Mouse (Mus musculus): Measurements from ENCODE around the gene Mybpc2. TPM values are rescaled to one million over a fixed set of nuclear protein-coding genes. Genes with fewer than 3 reads are reported as not detected.

Mybpc2 gene
- total and polyA plus RNA-seq, 2 experiments from 2014 or later, result 0.25 to 0.47 TPM

GRCm38 (mm10) chr7:44537009-44537408 lies 12.6 kb upstream of the Mybpc2 start:
- DNase-seq (ENCODE audit: low spot score) (no peak), ATAC-seq (no peak)
- H3K4me3 ChIP-seq (ENCODE audit: low read length), result no peak overlapping the region
- no peak for TF ChIP-seq CTCF (IDR thresholded peaks at IDR 0.05; ENCODE audit: low read depth)
- H3K4me2 ChIP-seq (ENCODE audit: low read depth, low read length), result no peak overlapping the region
- no peaks in the 10 kb centered on the region for H3K4me1 ChIP-seq (ENCODE audit: insufficient read depth, low read length)
- H3K27ac ChIP-seq, result no peak overlapping the region
- WGBS, result 71% methylated on average over 7 of the region's 7 CpGs
- H3K36me3 ChIP-seq (ENCODE audit: insufficient read depth, low read length), result peaks cover 10% of the 10 kb centered on the region
- H3K9ac ChIP-seq (replicated peaks; ENCODE audit: low read length), result no peak overlapping the region
- H3K9me3 ChIP-seq (ENCODE audit: low read length), result no peaks in the 10 kb centered on the region
- no peaks in the 10 kb centered on the region for H3K27me3 ChIP-seq (ENCODE audit: insufficient read depth, low read length)

DNA sequence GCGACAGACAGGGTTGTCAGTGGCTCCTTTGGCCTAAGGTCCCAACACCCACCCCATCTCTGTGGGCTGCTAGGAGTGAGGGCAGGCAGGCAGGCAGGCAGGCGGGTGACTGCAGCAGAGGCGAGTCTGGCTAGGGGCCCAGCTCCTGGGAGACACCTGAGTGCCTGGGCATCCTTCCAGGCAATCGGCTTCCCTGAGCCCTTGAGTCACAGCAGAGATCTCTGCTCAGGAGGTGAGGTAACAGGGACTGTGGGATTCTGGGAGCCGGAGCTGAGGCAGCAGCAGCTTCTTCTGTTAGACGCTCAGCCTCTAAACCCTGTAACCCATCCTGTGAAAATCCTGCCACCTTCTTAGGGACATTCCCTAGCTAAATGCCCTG lies 12.1 kb upstream of the Mybpc2 start:
- no peak overlapping the region for H3K27ac ChIP-seq
- no peak overlapping the region for H3K9ac ChIP-seq (replicated peaks; ENCODE audit: low read length)
- DNase-seq (ENCODE audit: low spot score), result peak; percentile 24
- no peaks in the 10 kb centered on the region for H3K4me1 ChIP-seq (ENCODE audit: insufficient read depth, low read length)
- no peak for TF ChIP-seq CTCF (IDR thresholded peaks at IDR 0.05; ENCODE audit: low read depth)
- H3K36me3 ChIP-seq (ENCODE audit: insufficient read depth, low read length), result peaks cover 10% of the 10 kb centered on the region
- H3K4me2 ChIP-seq (ENCODE audit: low read depth, low read length), result no peak overlapping the region
- no peaks in the 10 kb centered on the region for H3K9me3 ChIP-seq (ENCODE audit: low read length)
- 65% methylated on average over 6 of the region's 6 CpGs for WGBS
- no peak overlapping the region for H3K4me3 ChIP-seq (ENCODE audit: low read length)
- ATAC-seq, result no peak
- no peaks in the 10 kb centered on the region for H3K27me3 ChIP-seq (ENCODE audit: insufficient read depth, low read length)

- Histone ChIP-seq H3K27ac (no peak overlapping the region), H3K9ac (replicated peaks; ENCODE audit: low read length) (no peak overlapping the region), H3K4me2 (ENCODE audit: low read depth, low read length) (no peak overlapping the region), H3K27me3 (ENCODE audit: insufficient read depth, low read length) (no peaks in the 10 kb centered on the region), H3K4me1 (ENCODE audit: insufficient read depth, low read length) (no peaks in the 10 kb centered on the region), H3K4me3 (ENCODE audit: low read length) (no peak overlapping the region), H3K9me3 (ENCODE audit: low read length) (no peaks in the 10 kb centered on the region), H3K36me3 (ENCODE audit: insufficient read depth, low read length) (peaks cover 10% of the 10 kb centered on the region)
- ATAC-seq (no peak), DNase-seq (ENCODE audit: low spot score) (no peak)
- no peak for TF ChIP-seq CTCF (IDR thresholded peaks at IDR 0.05; ENCODE audit: low read depth)
- 95% methylated on average over 27 of the region's 27 CpGs for WGBS
Measured at GRCm38 (mm10) chr7:44535657-44536589, 11.5 kb upstream of the Mybpc2 start.

GRCm38 (mm10) chr7:44534656-44535441 lies 10.4 kb upstream of the Mybpc2 start:
- ATAC-seq, result no peak
- Histone ChIP-seq H3K9ac (replicated peaks; ENCODE audit: low read length) (no peak overlapping the region), H3K4me3 (ENCODE audit: low read length) (no peak overlapping the region), H3K9me3 (ENCODE audit: low read length) (no peaks in the 10 kb centered on the region), H3K36me3 (ENCODE audit: insufficient read depth, low read length) (peaks cover 10% of the 10 kb centered on the region), H3K27me3 (ENCODE audit: insufficient read depth, low read length) (no peaks in the 10 kb centered on the region), H3K27ac (no peak overlapping the region), H3K4me1 (ENCODE audit: insufficient read depth, low read length) (no peaks in the 10 kb centered on the region), H3K4me2 (ENCODE audit: low read depth, low read length) (no peak overlapping the region)
- no peak for DNase-seq (ENCODE audit: low spot score)
- peak; percentile 47 for TF ChIP-seq CTCF (IDR thresholded peaks at IDR 0.05; ENCODE audit: low read depth)
- WGBS, result 84% methylated on average over 19 of the region's 19 CpGs

DNA sequence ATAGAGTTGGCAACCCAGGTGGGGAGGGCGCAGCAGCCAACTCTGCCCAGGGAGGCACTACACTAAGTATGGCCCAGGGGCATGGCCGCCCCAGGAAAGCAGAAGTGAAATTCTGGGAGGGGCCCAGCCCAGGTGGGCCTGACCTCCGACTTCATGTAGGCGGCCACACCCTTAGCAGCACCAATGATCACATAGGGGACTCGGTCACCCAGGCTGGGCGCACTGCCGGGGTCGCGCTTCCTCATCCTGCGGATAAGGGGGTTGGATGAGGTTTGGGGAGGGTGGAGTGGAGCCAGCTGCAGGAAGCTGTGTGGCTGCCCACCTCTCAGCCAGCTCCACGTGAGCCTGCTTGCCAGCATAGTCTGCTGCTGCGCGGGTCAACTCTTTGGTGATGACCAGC lies 9.8 kb upstream of the Mybpc2 start:
- DNase-seq (ENCODE audit: low spot score) (no peak), ATAC-seq (no peak)
- no peaks in the 10 kb centered on the region for H3K9me3 ChIP-seq (ENCODE audit: low read length)
- H3K27ac ChIP-seq, result no peak overlapping the region
- peaks cover 10% of the 10 kb centered on the region for H3K36me3 ChIP-seq (ENCODE audit: insufficient read depth, low read length)
- no peaks in the 10 kb centered on the region for H3K27me3 ChIP-seq (ENCODE audit: insufficient read depth, low read length)
- 93% methylated on average over 13 of the region's 13 CpGs for WGBS
- H3K4me3 ChIP-seq (ENCODE audit: low read length), result no peak overlapping the region
- no peak overlapping the region for H3K4me2 ChIP-seq (ENCODE audit: low read depth, low read length)
- no peak overlapping the region for H3K9ac ChIP-seq (replicated peaks; ENCODE audit: low read length)
- TF ChIP-seq CTCF (IDR thresholded peaks at IDR 0.05; ENCODE audit: low read depth), result no peak
- H3K4me1 ChIP-seq (ENCODE audit: insufficient read depth, low read length), result no peaks in the 10 kb centered on the region

DNA sequence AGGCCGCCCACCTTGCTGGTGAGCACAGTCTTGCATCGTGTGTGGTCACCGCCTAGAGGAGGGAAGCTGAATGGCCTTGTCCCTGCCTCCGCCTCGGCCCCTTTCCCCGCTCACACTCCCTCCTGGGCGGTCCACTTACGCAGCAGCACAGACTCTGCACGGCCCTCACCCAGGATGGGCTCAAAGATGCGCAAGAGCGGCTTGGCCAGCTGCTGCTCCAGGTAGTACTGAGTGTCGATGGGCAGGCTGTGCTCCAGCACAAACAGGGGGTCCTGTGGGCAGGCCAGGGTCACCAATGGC lies 9.2 kb upstream of the Mybpc2 start:
- 82% methylated on average over 12 of the region's 12 CpGs for WGBS

More for the DNA sequence above, 9.2 kb upstream of the Mybpc2 start:
- no peak overlapping the region for H3K4me3 ChIP-seq (ENCODE audit: low read length)
- no peaks in the 10 kb centered on the region for H3K9me3 ChIP-seq (ENCODE audit: low read length)
- DNase-seq (ENCODE audit: low spot score), result no peak
- peaks cover 7% of the 10 kb centered on the region for H3K36me3 ChIP-seq (ENCODE audit: insufficient read depth, low read length)
- no peak for ATAC-seq
- H3K27ac ChIP-seq, result no peak overlapping the region
- H3K4me1 ChIP-seq (ENCODE audit: insufficient read depth, low read length), result no peaks in the 10 kb centered on the region
- no peak overlapping the region for H3K4me2 ChIP-seq (ENCODE audit: low read depth, low read length)
- no peak overlapping the region for H3K9ac ChIP-seq (replicated peaks; ENCODE audit: low read length)
- TF ChIP-seq CTCF (IDR thresholded peaks at IDR 0.05; ENCODE audit: low read depth), result no peak
- no peaks in the 10 kb centered on the region for H3K27me3 ChIP-seq (ENCODE audit: insufficient read depth, low read length)

All from hindbrain, postnatal 0 days (tissue).